Mouse (Mus musculus) monocyte, adult 5-6 weeks (primary cell): ENCODE results near the gene Wfdc5. TPM values are rescaled to one million over a fixed set of nuclear protein-coding genes. Genes with fewer than 3 reads are reported as not detected.

Source experiments
- ATAC-seq: fragments of 153-309, 156-312 bp; replicated peaks from 2 replicates; pipeline ENCODE4 v1.8.0; 2017; ENCODE audit warnings: mild to moderate bottlenecking; ENCODE audit not compliant: low TSS enrichment, insufficient number of reproducible peaks, severe bottlenecking, poor library complexity, low FRiP score
- total RNA-seq: library from RNA; stranded (forward); fragments of 200-1000, 200-491, 200-594 nt; gene quantifications from 3 replicates; pipeline ENCODE4 v1.2.3, GENCODE M21; 2017

Wfdc5 gene
- total RNA-seq, 1 experiment from 2014 or later = not detected

- ATAC-seq = no peak
Observed at GRCm38 (mm10) chr2:164177831-164178230, 4.7 kb downstream of the Wfdc5 start.

DNA sequence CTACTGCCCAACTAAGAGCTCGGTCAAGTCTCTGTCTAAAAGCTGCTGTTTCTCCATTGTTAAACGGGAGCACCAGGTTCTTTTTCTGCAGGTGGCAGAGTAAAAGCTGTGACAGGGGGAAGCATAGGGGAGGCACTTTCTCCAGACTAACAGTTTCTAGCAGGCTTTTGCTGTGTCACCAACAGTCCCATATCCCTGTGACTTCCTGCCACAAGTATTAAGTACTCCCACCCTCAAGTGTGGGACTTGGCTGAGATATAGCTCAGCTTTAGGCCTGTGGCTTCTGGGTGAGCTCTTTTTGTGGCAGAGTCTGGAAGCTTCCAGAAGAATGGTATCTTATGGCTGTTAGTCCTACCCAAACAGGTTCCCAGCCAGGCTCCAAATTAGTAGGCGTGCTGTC is 6.7 kb downstream of the Wfdc5 start:
- no peak for ATAC-seq

DNA sequence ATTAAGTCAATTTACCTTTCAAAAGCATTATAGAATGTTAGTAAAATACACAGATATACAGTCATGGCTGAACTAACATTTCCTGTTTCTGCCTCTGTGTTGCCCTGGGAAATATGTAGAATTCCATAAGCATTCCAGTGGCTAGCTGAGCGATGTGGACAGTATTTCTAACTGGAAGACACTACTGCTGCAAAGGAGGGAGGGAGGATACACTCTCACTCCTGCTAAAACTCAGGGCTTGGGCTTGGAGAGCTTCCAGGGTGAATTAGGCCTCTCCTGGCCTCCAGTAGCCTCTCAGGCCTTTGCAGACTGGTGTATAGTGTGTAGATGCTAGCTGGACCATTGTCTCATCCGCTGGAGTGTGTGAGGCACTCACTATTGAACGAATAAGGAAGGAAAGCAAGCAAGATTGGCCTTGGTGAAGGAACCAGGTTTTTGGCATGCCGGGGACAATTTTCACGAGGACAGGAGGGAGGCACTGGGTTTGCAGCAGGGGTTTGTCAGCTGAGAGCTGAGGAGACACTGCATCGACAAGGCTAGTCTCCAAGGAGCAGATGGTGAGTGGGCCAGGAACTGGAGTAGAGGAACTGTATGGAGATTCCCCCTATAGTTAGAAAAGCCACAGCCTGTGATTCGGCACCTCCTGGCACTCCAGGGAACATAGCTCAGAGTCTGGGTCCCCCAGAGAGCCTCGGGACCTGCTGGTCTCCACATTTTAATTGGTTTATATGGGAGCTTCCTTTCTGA is 7.7 kb downstream of the Wfdc5 start:
- ATAC-seq = no peak

DNA sequence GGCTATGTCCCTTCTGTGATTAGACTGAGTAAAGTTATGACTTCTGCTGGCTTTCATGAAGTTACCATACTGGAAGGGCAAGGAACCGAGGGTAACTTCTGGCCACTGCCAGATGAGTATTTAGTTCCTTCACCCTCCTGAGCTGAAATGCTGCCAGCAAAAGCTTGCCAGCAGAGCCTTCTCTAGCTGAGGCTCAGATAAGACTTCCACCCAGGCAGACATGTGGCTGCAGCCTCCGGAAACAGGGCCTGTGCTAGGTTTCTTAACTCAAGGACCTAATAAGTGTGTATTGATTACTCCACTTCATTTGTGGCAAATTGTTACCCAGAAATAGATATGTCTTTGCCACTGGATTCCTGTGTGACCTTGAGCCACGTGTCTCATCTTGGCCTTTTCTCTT is 9.1 kb downstream of the Wfdc5 start:
- no peak for ATAC-seq

DNA sequence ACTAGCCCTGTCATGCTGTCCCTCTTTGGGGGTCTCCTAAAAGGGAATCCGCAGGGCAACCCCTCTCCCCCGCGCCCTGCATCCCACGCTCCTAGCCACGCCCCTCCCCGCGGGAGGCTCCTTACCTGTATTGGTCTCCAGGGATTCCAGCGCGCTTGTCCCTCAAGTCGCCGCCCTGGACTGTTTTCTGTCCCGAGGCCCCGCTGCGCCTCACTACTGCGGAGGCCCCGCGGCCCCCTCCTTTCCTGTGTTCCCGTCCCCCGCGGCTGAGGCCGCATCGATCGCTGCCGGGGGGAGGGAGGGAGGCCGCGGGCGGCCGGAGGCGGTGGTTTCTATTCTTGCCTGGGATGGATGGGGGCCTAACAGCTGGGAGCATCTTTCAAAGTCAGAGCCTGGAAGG is 11.6 kb downstream of the Wfdc5 start, which contains the start of gene Kcns1:
Gene Kcns1, minus strand, starts transcription at position 212 of the 400 bp plus-strand sequence.
- ATAC-seq = no peak

DNA sequence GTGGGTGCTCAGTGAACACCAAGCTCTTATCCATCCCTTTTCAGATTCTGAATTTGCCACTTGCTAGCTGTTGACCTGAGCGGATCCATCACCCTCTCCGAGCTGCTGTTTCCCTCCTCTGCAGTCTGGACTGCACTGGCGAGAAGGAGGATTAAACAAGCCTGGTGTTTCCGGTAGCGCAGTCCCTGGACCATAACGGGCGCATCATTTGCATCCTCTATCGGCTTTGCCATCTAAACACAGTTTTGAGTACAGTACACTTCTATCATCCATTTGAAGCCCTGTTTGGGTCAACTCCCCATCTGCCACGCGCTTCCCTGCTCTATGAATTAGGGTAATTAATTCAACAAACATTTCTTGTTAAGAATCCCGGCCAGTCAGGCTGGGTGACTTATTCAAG is 12.2 kb downstream of the Wfdc5 start:
- ATAC-seq = no peak

GRCm38 (mm10) chr2:164168571-164168946 is 14.0 kb downstream of the Wfdc5 start:
- no peak for ATAC-seq

- no peak for ATAC-seq
Observed at GRCm38 (mm10) chr2:164167752-164168570, 14.6 kb downstream of the Wfdc5 start.

DNA sequence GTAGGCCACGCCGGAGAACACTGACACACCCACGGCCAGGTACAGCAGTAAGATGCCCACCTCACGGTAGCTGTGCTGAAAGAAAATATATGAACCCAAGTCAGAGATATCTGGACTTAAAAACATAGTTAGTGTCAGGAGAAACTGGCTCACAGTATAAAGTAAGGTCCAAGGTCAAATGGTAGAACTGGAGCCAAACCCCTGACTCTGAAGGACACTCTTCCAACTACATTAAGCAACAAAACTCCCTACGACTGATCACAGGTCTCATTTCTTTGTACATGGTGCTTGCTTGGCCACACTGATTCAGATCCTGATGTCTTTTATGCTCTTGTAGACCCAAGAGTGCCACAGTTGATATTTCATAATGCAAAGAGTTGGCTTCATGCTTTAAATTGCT is 17.6 kb downstream of the Wfdc5 start:
- ATAC-seq = no peak

- ATAC-seq = no peak
Observed at GRCm38 (mm10) chr2:164161515-164162055, 21.0 kb downstream of the Wfdc5 start.

- no peak for ATAC-seq
Observed at GRCm38 (mm10) chr2:164158838-164159237, 23.7 kb downstream of the Wfdc5 start.

DNA sequence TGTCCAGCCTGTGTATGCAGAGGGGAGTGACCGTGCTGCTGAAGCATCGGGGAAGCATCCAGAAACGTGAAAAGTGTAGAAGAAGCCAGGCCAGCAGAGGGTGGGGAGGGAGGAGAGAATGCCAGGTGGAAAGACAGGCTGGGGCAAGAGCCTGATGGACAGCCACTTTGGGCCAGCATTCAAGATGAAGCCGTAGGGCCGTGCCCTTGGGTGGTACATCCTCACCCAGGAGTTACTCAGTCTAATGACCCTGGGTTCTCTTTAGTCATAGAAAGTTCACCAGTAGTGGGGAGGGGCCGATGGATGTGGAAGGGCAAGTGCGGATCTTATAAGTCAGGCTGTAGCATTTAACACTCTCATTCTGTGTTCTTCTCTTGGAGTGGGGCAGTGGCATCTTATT is 26.4 kb downstream of the Wfdc5 start:
- no peak for ATAC-seq

DNA sequence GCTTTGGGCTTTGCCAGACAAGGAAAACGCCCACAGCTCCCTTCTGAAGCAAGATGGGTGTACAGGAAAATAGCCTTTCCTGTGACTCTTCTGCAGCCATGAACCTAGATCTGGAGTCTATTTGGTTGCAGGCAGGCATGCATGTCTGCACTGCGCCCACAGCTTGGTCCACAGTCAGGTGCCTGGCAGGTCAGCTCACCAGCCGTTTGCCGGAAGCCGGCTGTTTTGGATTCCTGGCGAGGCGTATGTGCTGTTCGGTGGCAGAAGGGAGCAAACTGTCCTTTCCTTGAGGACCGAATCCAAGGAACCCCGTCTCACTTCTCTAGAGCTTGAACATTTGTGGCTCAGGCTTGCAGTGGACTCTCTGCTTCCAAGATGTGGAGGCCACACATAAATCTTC is 28.5 kb downstream of the Wfdc5 start:
- ATAC-seq = no peak

GRCm38 (mm10) chr2:164152341-164152740 is 30.2 kb downstream of the Wfdc5 start:
- no peak for ATAC-seq

DNA sequence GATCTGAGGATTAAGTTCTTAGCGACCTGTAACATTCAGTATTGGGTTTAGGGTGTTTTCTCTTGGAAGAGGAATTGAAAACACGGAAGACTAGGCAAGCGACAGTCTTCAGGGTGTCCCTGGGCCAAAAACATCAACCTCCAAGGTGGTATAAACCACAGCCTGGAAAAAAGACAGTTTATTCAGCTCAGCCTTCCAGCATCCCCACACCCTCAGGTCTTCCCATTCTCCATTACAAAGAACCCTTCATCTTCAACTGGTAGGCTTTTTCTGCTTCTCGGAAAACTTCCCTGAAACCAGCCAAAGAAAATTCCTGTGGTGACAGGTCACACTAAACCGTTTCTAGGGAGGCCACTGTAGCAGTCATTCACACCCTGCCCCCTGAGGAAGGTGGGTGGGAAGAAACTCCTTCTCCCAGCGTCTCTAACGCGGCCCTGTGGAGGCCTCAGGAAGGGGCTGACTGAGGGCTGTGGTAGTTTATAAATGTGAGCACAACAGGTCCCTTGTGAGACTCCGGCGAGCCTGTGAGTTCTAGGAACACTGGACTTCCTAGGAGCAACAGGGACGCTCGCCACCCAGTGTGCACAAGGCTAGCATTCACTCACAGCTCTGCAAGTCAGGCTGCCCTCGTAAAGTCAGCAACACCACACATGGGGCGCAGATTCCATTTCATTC is 32.3 kb downstream of the Wfdc5 start:
- no peak for ATAC-seq

DNA sequence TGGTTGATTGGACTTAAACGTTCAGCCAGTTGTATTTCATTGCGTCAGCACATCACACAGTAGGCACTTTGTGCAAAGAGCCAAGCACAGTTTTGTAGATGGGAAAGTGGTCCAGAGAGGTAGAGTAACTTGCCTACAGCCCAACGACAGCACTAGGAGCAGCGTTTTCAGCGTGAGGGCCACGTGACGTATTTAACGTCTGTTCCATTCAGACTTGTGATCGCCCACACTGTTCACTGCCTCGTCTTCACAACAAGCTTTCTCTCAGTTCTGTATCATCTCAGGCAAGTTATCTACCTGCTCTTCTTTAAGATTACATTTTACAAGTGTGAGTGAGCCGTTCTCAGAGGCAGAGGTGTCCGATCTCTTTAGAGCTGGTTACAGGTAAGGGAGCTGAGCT is 36.0 kb downstream of the Wfdc5 start:
- ATAC-seq = no peak

DNA sequence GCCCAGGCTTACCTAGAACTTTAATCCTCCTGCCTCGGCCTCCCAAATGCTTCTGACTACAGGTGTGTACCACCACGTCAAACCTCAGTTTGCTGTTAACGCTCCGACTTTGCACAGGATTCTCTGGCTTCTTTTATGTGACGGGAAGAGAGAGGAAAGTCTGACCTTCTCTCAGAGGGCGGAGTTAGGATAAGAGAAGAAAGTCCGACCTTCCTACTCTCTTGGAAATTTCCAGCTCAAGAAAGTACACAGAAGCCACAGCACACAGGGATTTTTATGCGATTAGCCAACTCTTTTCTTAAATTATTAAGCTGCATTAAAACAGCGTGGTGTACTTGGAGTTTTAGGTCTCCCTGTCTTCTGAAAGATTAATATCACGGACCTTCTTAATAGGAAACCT is 38.0 kb downstream of the Wfdc5 start:
- no peak for ATAC-seq

DNA sequence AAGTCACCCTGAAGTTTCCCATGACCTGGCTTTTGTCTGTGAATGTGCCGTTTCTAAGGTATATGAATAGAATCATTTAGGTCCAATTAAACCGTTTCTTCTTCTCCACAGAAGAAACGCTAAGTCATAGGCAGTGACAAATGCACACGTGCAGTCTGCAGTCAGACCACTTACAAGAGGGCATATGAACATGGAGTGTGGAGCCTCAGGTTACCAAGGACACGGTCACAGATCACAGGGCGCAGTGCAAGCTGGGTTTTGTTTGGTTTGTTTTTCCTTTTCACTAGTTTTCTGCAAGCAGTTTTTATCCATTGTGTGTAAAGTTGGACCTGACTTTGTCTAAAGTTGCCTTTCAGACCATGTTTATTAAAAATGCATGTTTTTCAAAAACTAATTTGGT is 38.5 kb downstream of the Wfdc5 start:
- no peak for ATAC-seq

- ATAC-seq = no peak
Observed at GRCm38 (mm10) chr2:164142021-164142420, 40.5 kb downstream of the Wfdc5 start.
